Mouse (Mus musculus) layer of hippocampus, postnatal 14 days (tissue): ENCODE results near the gene Rab2b. TPM values are rescaled to one million over a fixed set of nuclear protein-coding genes. Genes with fewer than 3 reads are reported as not detected.

Source experiments
- DNase-seq, 2 experiments: peaks; one replicate each; pipeline ENCODE4 v3.0.0; 2021 to 2022; ENCODE audit warnings: low spot score in 2 of 2, mixed read lengths in 1 of 2
- total RNA-seq, 2 experiments: library from RNA; stranded (reverse); gene quantifications; 2 replicates each; pipeline ENCODE4 v1.2.3; 2021

The Rab2b gene
- total RNA-seq, 2 experiments from 2014 or later = 34.6 to 38.0 TPM

DNA sequence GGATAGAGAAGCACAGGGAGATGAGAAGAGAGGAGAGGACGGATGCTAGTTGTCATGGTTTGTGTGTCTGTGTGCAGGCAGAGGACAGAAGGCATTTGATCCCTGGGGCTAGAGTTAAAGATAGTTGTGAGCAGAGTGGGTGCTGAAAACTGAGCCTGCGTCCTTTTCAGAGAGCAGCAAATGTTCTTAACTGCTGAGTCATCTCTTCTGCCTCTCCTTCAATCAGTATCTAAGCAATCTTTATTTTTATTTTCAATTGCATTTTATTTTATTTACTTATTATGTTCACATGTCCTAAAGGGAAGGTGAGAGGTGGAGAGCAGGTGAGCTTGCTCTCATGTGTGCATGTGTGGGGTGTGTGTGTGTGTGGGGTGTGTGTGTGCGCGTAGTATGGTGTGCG, 4.3 kb upstream of the Rab2b start:
- no peak for DNase-seq

DNA sequence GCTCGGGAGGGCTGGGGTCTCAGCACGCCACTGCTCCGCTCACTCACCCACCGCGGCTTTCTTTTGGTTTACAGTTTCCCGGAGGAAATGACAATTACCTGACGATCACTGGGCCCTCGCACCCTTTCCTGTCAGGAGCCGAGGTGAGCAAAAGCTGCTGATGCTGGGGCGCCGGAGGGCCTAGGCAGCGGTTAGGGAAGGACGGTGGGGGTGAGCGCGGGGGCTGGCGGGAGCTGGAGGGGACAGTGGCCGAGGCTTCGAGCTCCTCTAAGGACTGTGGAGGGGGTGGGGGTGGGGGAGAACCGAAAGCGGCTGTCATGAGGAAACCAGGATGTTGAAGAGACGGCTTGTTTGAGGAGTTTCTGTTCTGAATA, 389 bp upstream of the Rab2b start:
- no peak for DNase-seq

DNA sequence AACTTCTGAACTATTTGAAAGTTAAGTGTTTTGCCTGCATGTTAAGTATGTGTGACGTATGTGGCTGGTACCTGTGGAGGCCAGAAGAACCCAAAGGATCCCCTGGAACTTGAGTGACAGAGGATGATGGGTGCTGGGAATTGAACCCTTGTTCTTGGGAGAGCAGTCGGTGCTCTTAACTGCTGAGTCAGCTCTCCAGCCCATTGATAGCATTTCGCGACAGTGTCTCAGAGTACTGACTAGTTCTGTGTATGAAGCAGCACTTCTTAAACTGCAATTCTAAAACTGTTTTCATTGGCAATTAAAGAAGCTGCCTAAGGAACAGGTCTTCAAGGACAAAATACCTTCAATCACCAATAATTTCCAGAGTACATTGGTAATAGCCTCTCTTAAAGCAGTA, 2.1 kb downstream of the Rab2b start:
- no peak for DNase-seq

DNA sequence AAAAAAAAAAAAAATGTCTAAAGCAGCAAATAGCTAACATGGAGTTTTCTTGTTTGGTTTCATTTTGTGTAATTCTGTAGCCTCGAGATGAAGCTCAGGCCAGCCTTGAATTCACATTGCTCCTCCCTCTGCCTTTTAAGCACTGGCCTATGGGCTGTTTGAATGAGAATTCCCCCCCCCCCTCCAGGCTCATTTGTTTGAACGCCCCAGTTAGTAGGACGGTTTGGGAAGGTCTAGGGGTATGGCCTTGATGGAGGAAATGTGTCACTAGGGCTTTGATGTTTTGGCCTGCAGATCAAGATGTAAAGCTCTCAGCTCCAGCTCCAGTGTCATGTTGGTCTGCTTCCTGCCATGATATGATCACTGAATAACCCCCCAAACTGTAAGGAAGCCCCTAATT, 6.6 kb downstream of the Rab2b start:
- DNase-seq = no peak

DNA sequence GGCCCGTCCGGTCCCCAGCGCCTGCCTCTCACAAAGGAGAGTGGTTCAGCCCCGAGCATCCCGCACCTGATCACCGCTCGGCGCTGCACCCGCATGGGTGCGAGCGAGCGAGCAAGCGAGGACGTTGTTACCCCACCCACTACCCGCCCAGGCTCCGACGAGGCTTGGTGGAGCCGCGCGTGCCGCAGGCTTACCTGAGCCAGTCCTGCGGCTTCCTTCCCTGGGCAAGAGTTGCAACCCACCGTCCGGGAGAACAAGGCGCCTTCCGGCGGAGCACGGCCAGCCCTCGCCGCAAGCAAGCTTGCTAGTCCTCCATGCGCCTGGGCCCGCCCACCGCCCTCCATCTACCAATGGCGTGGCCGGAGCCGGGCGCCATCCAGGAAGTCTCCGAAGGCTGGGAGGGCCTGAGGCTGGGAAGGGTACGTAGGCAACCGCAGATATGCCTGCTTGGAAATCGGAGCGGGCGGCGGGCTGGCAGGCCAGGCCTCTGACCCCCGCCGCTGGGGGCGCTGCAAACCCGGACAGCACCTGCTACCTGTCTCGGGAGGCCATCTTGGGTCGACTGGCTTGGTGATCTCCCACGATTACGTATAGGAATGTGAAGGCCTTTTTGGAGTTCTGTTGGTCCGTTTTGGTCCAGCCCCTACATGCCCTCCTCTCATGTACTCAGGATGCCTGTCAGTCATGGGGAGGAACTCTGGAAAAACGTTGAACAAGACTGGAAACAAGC, 21.7 kb downstream of the Rab2b start, which contains the start of gene Chd8:
TSS of gene Chd8 (minus strand) at position 297 of the 730 bp plus-strand sequence.
- peak; percentile 98 for DNase-seq

DNA sequence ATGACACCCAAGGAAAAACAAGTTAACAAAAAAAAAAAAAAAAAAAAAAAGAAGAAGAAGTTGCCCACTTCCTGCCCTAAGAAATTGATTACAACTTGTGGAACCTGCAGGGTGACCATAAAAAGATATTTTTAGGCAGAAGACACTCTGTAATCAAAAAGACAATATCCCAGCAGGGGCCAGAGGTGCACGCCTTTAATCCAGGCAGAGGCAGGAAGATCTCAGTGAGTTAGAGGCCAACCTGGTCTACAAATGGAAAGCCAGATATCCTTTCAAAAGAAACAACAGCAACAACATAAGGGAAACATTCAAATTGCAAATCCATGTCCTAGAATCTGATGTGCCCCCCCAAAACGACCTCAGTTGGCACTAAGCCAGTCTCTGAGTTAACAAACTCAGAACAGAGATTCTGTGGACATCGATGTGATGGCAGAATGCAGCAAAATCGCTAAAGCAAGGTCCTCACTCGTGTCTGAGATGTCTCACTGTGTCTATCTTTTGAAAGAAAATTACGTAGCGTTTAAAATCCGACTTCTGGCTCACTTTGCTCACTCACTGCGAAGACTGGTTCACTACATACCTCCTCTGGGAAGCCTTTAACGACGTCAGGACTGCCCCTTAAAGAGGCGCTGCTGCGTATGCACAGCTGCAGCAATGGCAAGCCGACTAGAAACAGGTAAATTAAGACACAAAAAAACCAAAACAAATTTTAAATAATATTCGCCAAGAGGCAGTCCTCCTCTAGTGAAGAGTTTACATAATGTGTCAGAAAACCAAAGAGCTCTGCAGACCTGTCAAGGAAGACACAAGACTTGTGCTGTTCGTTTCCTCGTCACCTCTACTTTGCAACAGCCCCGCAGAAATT, 22.8 kb downstream of the Rab2b start:
- no peak for DNase-seq

DNA sequence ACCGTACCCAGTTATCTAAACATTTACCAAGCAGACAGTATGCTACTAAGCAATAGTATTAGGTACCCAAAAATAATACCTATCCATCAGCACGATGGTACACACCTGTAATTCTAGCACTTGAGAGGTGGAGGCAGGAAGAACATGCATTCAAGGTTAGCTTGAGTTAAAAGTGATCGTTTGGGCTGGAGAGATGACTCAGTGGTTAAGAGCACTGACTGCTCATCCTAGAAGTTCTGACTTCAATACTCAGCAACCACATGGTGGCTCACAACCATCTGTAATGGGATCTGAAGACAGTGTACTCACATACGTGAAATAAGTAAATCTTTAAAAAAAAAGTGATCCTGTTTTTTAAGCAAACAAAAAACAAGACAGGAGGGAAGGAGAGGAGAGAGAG, 33.2 kb downstream of the Rab2b start:
- no peak for DNase-seq

DNA sequence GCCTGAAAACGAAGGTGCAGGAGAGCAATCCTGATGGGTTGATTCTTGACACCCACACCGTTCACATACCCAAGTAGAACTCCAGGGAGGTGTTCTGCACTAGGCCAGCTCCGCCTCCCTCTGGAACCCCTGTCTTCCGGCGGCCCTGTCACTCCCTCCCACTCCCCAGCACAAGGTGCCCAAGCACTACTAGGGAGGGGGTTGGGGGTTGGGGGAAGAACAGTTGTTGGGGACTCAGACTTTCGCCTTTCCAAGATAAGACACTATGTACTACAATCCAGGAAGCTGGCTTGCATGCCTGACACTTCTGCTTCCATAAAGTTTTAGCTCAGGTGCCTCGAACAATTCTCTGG, 34.7 kb downstream of the Rab2b start:
- no peak for DNase-seq

DNA sequence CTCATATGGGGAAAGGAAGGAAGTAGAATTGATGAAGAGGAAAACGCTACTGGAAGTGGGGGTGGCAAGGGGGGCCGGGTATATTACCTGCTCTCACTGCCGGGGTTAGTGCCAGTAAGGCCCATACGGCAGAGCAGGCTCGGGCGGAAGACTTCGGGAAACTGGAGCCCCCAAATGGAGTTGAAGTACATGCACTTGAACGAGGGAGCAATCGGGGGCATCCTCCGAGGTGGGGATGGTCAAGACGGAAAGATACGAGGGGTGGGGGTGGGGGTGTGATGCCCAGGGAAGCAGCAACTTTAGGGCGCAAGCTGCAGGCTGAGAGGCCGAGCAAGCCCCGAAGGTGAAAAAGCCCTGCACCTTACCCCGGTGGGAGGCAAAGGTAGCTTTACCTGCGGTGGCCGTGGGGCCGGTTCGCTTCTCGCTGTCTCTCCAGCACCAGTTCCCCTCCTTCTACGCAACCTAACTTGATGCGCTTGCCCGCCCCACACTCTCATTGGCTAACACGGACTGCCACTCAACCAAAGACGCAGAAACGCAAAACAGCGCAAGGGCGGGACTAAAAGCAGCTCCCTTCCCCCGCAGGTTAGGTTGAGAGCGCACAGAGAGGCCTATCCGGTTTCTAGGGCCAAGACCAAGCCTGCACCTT, 35.2 kb downstream of the Rab2b start:
- DNase-seq = peak; percentile 98 to 99

DNA sequence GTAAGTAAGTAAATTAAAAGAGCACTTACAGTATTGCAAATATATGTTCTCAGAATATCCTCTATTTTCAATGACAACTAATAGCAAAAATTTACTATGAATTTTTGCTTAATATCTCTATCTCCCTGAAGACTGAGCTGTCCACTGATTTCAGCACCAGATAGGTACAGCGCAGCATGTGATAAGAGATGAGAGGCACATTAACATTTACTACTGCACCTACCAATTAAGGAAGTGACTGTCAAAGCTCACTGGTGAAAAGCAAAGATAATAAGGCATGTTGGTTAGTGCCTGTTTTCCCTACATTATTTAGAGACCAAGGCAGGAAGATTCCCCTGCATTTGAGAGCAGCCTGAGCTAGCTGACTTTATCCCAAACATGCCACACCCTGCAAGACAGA, 43.1 kb downstream of the Rab2b start:
- DNase-seq = no peak

DNA sequence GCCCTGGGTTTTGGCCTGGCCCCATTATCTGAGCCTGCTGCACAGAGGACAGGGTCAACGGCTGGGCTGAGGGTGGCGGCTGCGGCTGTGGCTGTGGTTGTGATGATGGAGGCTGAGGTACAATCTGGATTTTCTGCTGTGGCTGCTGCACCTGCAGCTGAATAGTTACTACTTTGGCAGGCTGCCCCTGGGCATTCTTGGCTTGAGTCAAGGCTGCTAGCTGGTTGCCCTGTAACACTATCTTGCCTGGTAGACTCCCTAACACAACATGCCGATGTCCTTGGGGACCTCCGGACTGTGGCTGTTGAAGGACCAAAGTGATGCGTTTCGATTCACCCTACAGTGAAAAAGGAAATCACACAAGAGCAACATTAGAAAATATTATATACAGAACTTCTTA, 44.2 kb downstream of the Rab2b start:
- DNase-seq = no peak

DNA sequence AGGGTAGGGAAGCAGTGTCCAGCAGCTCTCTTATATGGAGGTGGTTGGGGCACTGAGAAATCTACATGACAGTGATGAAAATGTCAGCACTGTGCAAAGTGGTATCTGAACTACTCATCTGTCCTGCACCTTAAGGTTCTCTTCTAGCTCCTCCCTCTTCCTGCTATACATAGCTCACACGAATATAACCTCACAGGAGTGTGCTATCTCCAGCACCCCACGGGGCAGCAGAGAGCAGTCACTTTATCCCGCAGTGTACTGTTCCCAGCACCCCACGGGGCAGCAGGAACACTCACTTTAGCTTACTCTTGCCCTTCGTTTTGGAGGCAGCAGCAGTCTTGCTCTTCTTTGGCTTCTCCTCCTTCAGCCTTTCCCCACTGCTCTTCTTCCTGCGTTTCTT, 47.1 kb downstream of the Rab2b start:
- no peak for DNase-seq

DNA sequence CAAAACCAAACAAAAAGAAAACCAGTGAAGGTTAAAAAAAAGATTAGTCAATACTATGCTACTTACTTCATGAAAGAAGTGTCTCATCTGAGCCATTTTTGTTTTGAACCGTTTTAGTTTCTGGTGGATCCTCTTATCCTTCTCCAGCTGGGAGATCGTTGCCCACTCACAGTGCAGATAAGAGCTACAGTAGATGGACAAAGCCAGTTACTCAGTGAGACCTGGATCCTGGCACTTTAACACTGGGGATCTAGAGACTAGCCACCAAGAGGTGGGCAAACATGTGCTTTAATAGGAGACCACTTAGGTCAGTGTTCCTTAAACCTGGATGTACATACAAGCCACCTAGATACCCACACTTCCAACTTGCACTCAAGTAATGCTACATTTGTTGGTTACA, 53.4 kb downstream of the Rab2b start:
- no peak for DNase-seq

DNA sequence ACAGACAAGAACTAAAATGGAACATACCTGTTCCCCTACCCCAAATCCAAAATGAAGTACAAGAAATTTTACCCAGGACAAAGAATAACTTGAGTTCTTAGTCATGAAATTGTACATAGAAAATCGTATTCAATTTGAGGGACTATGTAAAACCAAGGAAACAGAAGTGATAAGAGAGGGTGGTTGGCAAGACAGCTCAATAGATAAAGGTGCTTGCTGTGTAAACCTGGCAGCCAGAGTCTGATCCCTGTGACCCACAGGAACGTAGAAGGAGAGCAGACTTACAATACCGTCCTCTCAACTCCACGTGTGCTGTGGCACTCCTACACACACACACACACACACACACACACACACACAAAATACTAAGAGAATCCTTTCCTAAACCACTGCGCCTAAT, 62.1 kb downstream of the Rab2b start:
- DNase-seq = no peak

Other genes with a start within 250 kb of the Rab2b start
- gene Olfr221, start 237.1 kb downstream of the Rab2b start, total RNA-seq = not detected
- 100 to 1,000 TPM; 213 to 245 TPM for gene Hnrnpc, start 175.5 kb downstream of the Rab2b start, total RNA-seq
- 1 to 10 TPM; 2.4 TPM for gene Rpgrip1, start 168.8 kb downstream of the Rab2b start, total RNA-seq
- gene Supt16, start 82.1 kb downstream of the Rab2b start, total RNA-seq = 10 to 100 TPM; 48.3 TPM
- gene Chd8, start 21.8 kb downstream of the Rab2b start, total RNA-seq = 100 to 1,000 TPM; 110 to 124 TPM
- gene Tox4, start 399 bp downstream of the Rab2b start, total RNA-seq = 10 to 100 TPM; 56.1 to 63.3 TPM
- 10 to 100 TPM; 33.4 to 36.4 TPM for gene Mettl3, start 25.6 kb upstream of the Rab2b start, total RNA-seq
- gene Sall2, start 49.2 kb upstream of the Rab2b start, total RNA-seq = 10 to 100 TPM; 40.8 to 43.0 TPM
- gene Olfr1513, start 76.9 kb upstream of the Rab2b start, total RNA-seq = not detected
- not detected for gene Olfr1512, start 99.6 kb upstream of the Rab2b start, total RNA-seq
- not detected for gene Olfr1511, start 117.8 kb upstream of the Rab2b start, total RNA-seq
- not detected for gene Olfr1510, start 134.8 kb upstream of the Rab2b start, total RNA-seq
- not detected for gene Olfr1509, start 163.4 kb upstream of the Rab2b start, total RNA-seq
- not detected for gene Olfr1508, start 187.9 kb upstream of the Rab2b start, total RNA-seq
- under 1 TPM in 1 of 2 experiments, not detected in 1; 0.69 TPM for gene Olfr1507, start 216.2 kb upstream of the Rab2b start, total RNA-seq